Mouse (Mus musculus): ENCODE measurements around the gene Cgnl1. TPM values are rescaled to one million over a fixed set of nuclear protein-coding genes. Genes with fewer than 3 reads are reported as not detected.

Cgnl1 gene
- polyA plus RNA-seq, 1 experiment from 2014 or later = 7.0 TPM

- H3K36me3 ChIP-seq (ENCODE audit: control insufficient read depth, insufficient read depth, low read length) = no peaks in the 10 kb centered on the region
- ATAC-seq = no peak
- H3K4me1 ChIP-seq (ENCODE audit: control insufficient read depth, insufficient read depth, low read length) = peaks cover 17% of the 10 kb centered on the region
- no peak overlapping the region for H3K9ac ChIP-seq (ENCODE audit: low read depth, low read length)
- peaks cover 4% of the 10 kb centered on the region; the same call in 1 of the 2 replicates for H3K9me3 ChIP-seq (ENCODE audit: control insufficient read depth, low read length)
- H3K4me3 ChIP-seq (ENCODE audit: low read length) = no peak overlapping the region
- H3K27ac ChIP-seq (ENCODE audit: low read length) = no peak overlapping the region
- H3K27me3 ChIP-seq (replicated peaks; ENCODE audit: control insufficient read depth, insufficient read depth, low read length) = no peaks in the 10 kb centered on the region
- no peak overlapping the region; the same call in 1 of the 2 replicates for H3K4me2 ChIP-seq (ENCODE audit: low read depth, low read length)
- WGBS = 22% methylated on average over 14 of the region's 14 CpGs
These were observed 10.8 kb downstream of the Cgnl1 start for GRCm38 (mm10) chr9:71760518-71761141.

- no peak overlapping the region for H3K4me3 ChIP-seq (ENCODE audit: low read length)
- no peak for ATAC-seq
- H3K4me2 ChIP-seq (ENCODE audit: low read depth, low read length) = no peak overlapping the region
- H3K27ac ChIP-seq (ENCODE audit: low read length) = no peak overlapping the region
- H3K4me1 ChIP-seq (ENCODE audit: control insufficient read depth, insufficient read depth, low read length) = peaks cover 17% of the 10 kb centered on the region
- H3K9me3 ChIP-seq (ENCODE audit: control insufficient read depth, low read length) = peaks cover 4% of the 10 kb centered on the region; the same call in 1 of the 2 replicates
- no peaks in the 10 kb centered on the region for H3K36me3 ChIP-seq (ENCODE audit: control insufficient read depth, insufficient read depth, low read length)
- 24% methylated on average over 5 of the region's 5 CpGs for WGBS
- H3K9ac ChIP-seq (ENCODE audit: low read depth, low read length) = 0 out of 2 replicates have a peak overlapping the region, but pooled peaks have one; percentile 12
- H3K27me3 ChIP-seq (replicated peaks; ENCODE audit: control insufficient read depth, insufficient read depth, low read length) = no peaks in the 10 kb centered on the region
These were observed 11.5 kb downstream of the Cgnl1 start for GRCm38 (mm10) chr9:71759893-71760292.

- no peak overlapping the region for H3K4me3 ChIP-seq (ENCODE audit: low read length)
- peaks cover 4% of the 10 kb centered on the region; the same call in 1 of the 2 replicates for H3K9me3 ChIP-seq (ENCODE audit: control insufficient read depth, low read length)
- 52% methylated on average over 8 of the region's 8 CpGs for WGBS
- H3K4me2 ChIP-seq (ENCODE audit: low read depth, low read length) = no peak overlapping the region
- H3K9ac ChIP-seq (ENCODE audit: low read depth, low read length) = no peak overlapping the region
- H3K27me3 ChIP-seq (replicated peaks; ENCODE audit: control insufficient read depth, insufficient read depth, low read length) = no peaks in the 10 kb centered on the region
- H3K36me3 ChIP-seq (ENCODE audit: control insufficient read depth, insufficient read depth, low read length) = no peaks in the 10 kb centered on the region
- no peak for ATAC-seq
- H3K4me1 ChIP-seq (ENCODE audit: control insufficient read depth, insufficient read depth, low read length) = peaks cover 21% of the 10 kb centered on the region
- no peak overlapping the region for H3K27ac ChIP-seq (ENCODE audit: low read length)
These were observed 14.0 kb downstream of the Cgnl1 start for GRCm38 (mm10) chr9:71757386-71757785.

DNA sequence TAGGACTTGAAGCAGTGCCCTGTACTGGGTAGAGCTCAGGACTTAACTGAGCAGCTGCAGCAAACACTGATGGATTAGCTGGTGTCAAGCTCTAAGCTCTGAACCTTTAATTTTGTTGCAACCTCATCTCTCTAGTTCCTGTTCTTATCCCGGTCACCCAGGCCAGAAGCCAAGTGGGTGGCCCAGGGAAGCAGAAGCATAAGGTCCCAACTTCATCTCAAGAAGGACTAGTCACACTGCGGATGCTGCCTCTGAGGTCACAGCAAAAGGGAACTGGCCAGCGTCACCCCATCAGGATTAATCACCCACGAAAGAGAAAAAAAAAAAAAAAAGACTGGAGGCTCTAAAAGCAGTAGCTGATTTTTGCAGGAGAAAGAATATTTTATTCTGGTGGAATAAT, 14.5 kb downstream of the Cgnl1 start:
- Histone ChIP-seq H3K27me3 (replicated peaks; ENCODE audit: control insufficient read depth, insufficient read depth, low read length) (no peaks in the 10 kb centered on the region), H3K4me2 (ENCODE audit: low read depth, low read length) (no peak overlapping the region), H3K9ac (ENCODE audit: low read depth, low read length) (no peak overlapping the region), H3K27ac (ENCODE audit: low read length) (no peak overlapping the region), H3K4me3 (ENCODE audit: low read length) (no peak overlapping the region), H3K36me3 (ENCODE audit: control insufficient read depth, insufficient read depth, low read length) (no peaks in the 10 kb centered on the region), H3K4me1 (ENCODE audit: control insufficient read depth, insufficient read depth, low read length) (peaks cover 21% of the 10 kb centered on the region), H3K9me3 (ENCODE audit: control insufficient read depth, low read length) (peaks cover 4% of the 10 kb centered on the region; the same call in 1 of the 2 replicates)
- no peak for ATAC-seq
- 39% methylated on average over 4 of the region's 4 CpGs for WGBS

GRCm38 (mm10) chr9:71753981-71754380, 17.4 kb downstream of the Cgnl1 start:
- no peak overlapping the region for H3K9ac ChIP-seq (ENCODE audit: low read depth, low read length)
- no peaks in the 10 kb centered on the region for H3K27me3 ChIP-seq (replicated peaks; ENCODE audit: control insufficient read depth, insufficient read depth, low read length)
- H3K4me1 ChIP-seq (ENCODE audit: control insufficient read depth, insufficient read depth, low read length) = peaks cover 20% of the 10 kb centered on the region
- H3K36me3 ChIP-seq (ENCODE audit: control insufficient read depth, insufficient read depth, low read length) = no peaks in the 10 kb centered on the region
- 48% methylated on average over 4 of the region's 4 CpGs for WGBS
- H3K27ac ChIP-seq (ENCODE audit: low read length) = no peak overlapping the region
- H3K4me3 ChIP-seq (ENCODE audit: low read length) = no peak overlapping the region
- no peaks in the 10 kb centered on the region for H3K9me3 ChIP-seq (ENCODE audit: control insufficient read depth, low read length)
- no peak for ATAC-seq
- no peak overlapping the region for H3K4me2 ChIP-seq (ENCODE audit: low read depth, low read length)

DNA sequence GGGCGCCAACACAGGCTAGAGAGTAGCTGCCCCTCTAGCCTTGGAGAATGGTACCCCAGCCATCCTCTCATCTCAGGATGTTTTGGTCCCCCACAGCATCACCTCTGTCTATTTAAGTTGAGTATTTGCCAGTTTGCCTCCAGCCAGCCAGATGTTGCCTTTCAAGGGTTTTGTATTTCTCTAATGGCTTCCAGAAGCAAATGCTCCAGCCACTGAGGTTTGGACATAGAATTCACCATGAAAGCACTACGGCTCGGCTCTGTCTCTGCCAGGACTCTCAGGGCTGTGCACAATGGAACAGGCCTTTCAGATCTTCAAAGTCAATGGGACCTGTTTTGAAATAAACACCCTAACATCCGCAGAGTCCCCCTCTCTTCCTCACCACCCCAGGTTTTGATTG, 17.9 kb downstream of the Cgnl1 start:
- Histone ChIP-seq H3K4me2 (ENCODE audit: low read depth, low read length) (no peak overlapping the region), H3K36me3 (ENCODE audit: control insufficient read depth, insufficient read depth, low read length) (no peaks in the 10 kb centered on the region), H3K4me1 (ENCODE audit: control insufficient read depth, insufficient read depth, low read length) (peaks cover 20% of the 10 kb centered on the region), H3K27me3 (replicated peaks; ENCODE audit: control insufficient read depth, insufficient read depth, low read length) (no peaks in the 10 kb centered on the region), H3K4me3 (ENCODE audit: low read length) (no peak overlapping the region), H3K27ac (ENCODE audit: low read length) (no peak overlapping the region), H3K9ac (ENCODE audit: low read depth, low read length) (no peak overlapping the region), H3K9me3 (ENCODE audit: control insufficient read depth, low read length) (no peaks in the 10 kb centered on the region)
- ATAC-seq = no peak
- 62% methylated on average over 4 of the region's 4 CpGs for WGBS

GRCm38 (mm10) chr9:71753117-71753516, 18.3 kb downstream of the Cgnl1 start:
- Histone ChIP-seq H3K9ac (ENCODE audit: low read depth, low read length) (no peak overlapping the region), H3K27me3 (replicated peaks; ENCODE audit: control insufficient read depth, insufficient read depth, low read length) (no peaks in the 10 kb centered on the region), H3K36me3 (ENCODE audit: control insufficient read depth, insufficient read depth, low read length) (no peaks in the 10 kb centered on the region), H3K4me2 (ENCODE audit: low read depth, low read length) (no peak overlapping the region), H3K9me3 (ENCODE audit: control insufficient read depth, low read length) (no peaks in the 10 kb centered on the region), H3K4me3 (ENCODE audit: low read length) (no peak overlapping the region), H3K27ac (ENCODE audit: low read length) (no peak overlapping the region), H3K4me1 (ENCODE audit: control insufficient read depth, insufficient read depth, low read length) (peaks cover 20% of the 10 kb centered on the region)
- WGBS = 31% methylated on average over 2 of the region's 2 CpGs
- ATAC-seq = no peak

GRCm38 (mm10) chr9:71750015-71750672, 21.3 kb downstream of the Cgnl1 start:
- 14% methylated on average over 4 of the region's 4 CpGs for WGBS
- peak; percentile 63 for ATAC-seq

GRCm38 (mm10) chr9:71746405-71746804, 25.0 kb downstream of the Cgnl1 start:
- Histone ChIP-seq H3K9me3 (ENCODE audit: control insufficient read depth, low read length) (no peaks in the 10 kb centered on the region), H3K4me1 (ENCODE audit: control insufficient read depth, insufficient read depth, low read length) (peaks cover 12% of the 10 kb centered on the region), H3K4me2 (ENCODE audit: low read depth, low read length) (no peak overlapping the region), H3K36me3 (ENCODE audit: control insufficient read depth, insufficient read depth, low read length) (no peaks in the 10 kb centered on the region), H3K9ac (ENCODE audit: low read depth, low read length) (no peak overlapping the region), H3K27ac (ENCODE audit: low read length) (no peak overlapping the region), H3K4me3 (ENCODE audit: low read length) (no peak overlapping the region), H3K27me3 (replicated peaks; ENCODE audit: control insufficient read depth, insufficient read depth, low read length) (no peaks in the 10 kb centered on the region)
- 55% methylated on average over 4 of the region's 4 CpGs for WGBS
- ATAC-seq = no peak

More at GRCm38 (mm10) chr9:71750015-71750672, 21.3 kb downstream of the Cgnl1 start:
- Histone ChIP-seq H3K9me3 (ENCODE audit: control insufficient read depth, low read length) (no peaks in the 10 kb centered on the region), H3K4me1 (ENCODE audit: control insufficient read depth, insufficient read depth, low read length) (peaks cover 17% of the 10 kb centered on the region), H3K27me3 (replicated peaks; ENCODE audit: control insufficient read depth, insufficient read depth, low read length) (no peaks in the 10 kb centered on the region), H3K9ac (ENCODE audit: low read depth, low read length) (no peak overlapping the region), H3K4me3 (ENCODE audit: low read length) (no peak overlapping the region), H3K36me3 (ENCODE audit: control insufficient read depth, insufficient read depth, low read length) (no peaks in the 10 kb centered on the region), H3K4me2 (ENCODE audit: low read depth, low read length) (no peak overlapping the region), H3K27ac (ENCODE audit: low read length) (no peak overlapping the region)
